Mouse (Mus musculus) embryonic facial prominence, embryonic 10.5 days (tissue): ENCODE measurements around the gene Lpp. TPM values are rescaled to one million over a fixed set of nuclear protein-coding genes. Genes with fewer than 3 reads are reported as not detected.
A peak's percentile ranks its signal among the peaks of the same experiment; 100 is the strongest.

Experiments
- DNase-seq: peaks from one replicate; pipeline ENCODE4 v3.0.0-alpha.2; 2017; ENCODE audit warnings: low spot score
- H3K27ac ChIP-seq: fragments of 300-500 bp; sonication (generic); replicated peaks from 2 replicates; pipeline ENCODE4 v1.5.1; 2016; ENCODE audit warnings: mild to moderate bottlenecking
- H3K27me3 ChIP-seq: fragments of 300-500 bp; sonication (generic); replicated peaks from 2 replicates; pipeline ENCODE4 v1.6.1; 2016; ENCODE audit warnings: low read depth, mild to moderate bottlenecking; ENCODE audit not compliant: poor library complexity, severe bottlenecking
- H3K36me3 ChIP-seq: fragments of 300-500 bp; sonication (generic); replicated peaks from 2 replicates; pipeline ENCODE4 v1.6.1; 2016; ENCODE audit warnings: mild to moderate bottlenecking, moderate library complexity
- H3K4me1 ChIP-seq: fragments of 300-500 bp; sonication (generic); 2 replicates; pipeline ENCODE4 v1.6.1; 2016
- H3K4me3 ChIP-seq: fragments of 300-500 bp; sonication (generic); 2 replicates; pipeline ENCODE4 v1.5.1; 2016; ENCODE audit warnings: mild to moderate bottlenecking, moderate library complexity
- H3K9me3 ChIP-seq: fragments of 300-500 bp; sonication (generic); 2 replicates; pipeline ENCODE4 v1.6.1; 2016; ENCODE audit warnings: mild to moderate bottlenecking
- WGBS: fragments of 180-500 bp; shearing (Covaris S2); methylation state at CpG from one replicate; pipeline ENCODE4 v1.1.7; 2016; 5-methylcytosine and 5-hydroxymethylcytosine counted together
- polyA plus RNA-seq: library from polyadenylated mRNA; unstranded; fragments of >200 nt; fragmentation: Nextera tagmentation; extraction: Ambion mirVana; gene quantifications from 2 replicates; pipeline ENCODE4 v1.2.1, GENCODE M21; 2016

The Lpp gene
- polyA plus RNA-seq, 1 experiment from 2014 or later: 43.5 TPM

GRCm38 (mm10) chr16:24482648-24483047 lies 89.3 kb downstream of the Lpp start:
- Histone ChIP-seq H3K27ac (no peak overlapping the region), H3K4me3 (no peak overlapping the region), H3K9me3 (no peaks in the 10 kb centered on the region; the same call in 1 of the 2 replicates), H3K27me3 (no peaks in the 10 kb centered on the region), H3K4me1 (peaks cover 18% of the 10 kb centered on the region), H3K36me3 (peaks cover 8% of the 10 kb centered on the region; the same call in 1 of the 2 replicates)
- WGBS: 91% methylated on average over 6 of the region's 6 CpGs
- no peak for DNase-seq

GRCm38 (mm10) chr16:24483527-24484101 lies 90.3 kb downstream of the Lpp start:
- Histone ChIP-seq H3K27ac (no peak overlapping the region), H3K9me3 (no peaks in the 10 kb centered on the region; the same call in 1 of the 2 replicates), H3K4me3 (no peak overlapping the region), H3K4me1 (peaks cover 18% of the 10 kb centered on the region), H3K27me3 (no peaks in the 10 kb centered on the region), H3K36me3 (peaks cover 8% of the 10 kb centered on the region; the same call in 1 of the 2 replicates)
- no peak for DNase-seq
- WGBS: 91% methylated on average over 13 of the region's 13 CpGs

GRCm38 (mm10) chr16:24487782-24488241 lies 94.5 kb downstream of the Lpp start:
- Histone ChIP-seq H3K4me1 (peaks cover 46% of the 10 kb centered on the region), H3K27ac (no peak overlapping the region), H3K9me3 (no peaks in the 10 kb centered on the region; the same call in 1 of the 2 replicates), H3K4me3 (no peak overlapping the region), H3K27me3 (no peaks in the 10 kb centered on the region), H3K36me3 (peaks cover 8% of the 10 kb centered on the region; the same call in 1 of the 2 replicates)
- no peak for DNase-seq
- 69% methylated on average over 6 of the region's 6 CpGs for WGBS

GRCm38 (mm10) chr16:24489516-24490285 lies 96.4 kb downstream of the Lpp start:
- H3K9me3 ChIP-seq: no peaks in the 10 kb centered on the region; the same call in 1 of the 2 replicates
- H3K4me1 ChIP-seq: peaks cover 60% of the 10 kb centered on the region
- 80% methylated on average over 8 of the region's 8 CpGs for WGBS
- H3K36me3 ChIP-seq: no peaks in the 10 kb centered on the region
- H3K27me3 ChIP-seq: no peaks in the 10 kb centered on the region
- no peak overlapping the region for H3K4me3 ChIP-seq
- DNase-seq: no peak
- H3K27ac ChIP-seq: peak overlapping the region; percentile 44; the same call in 1 of the 2 replicates

- Histone ChIP-seq H3K9me3 (no peaks in the 10 kb centered on the region), H3K36me3 (no peaks in the 10 kb centered on the region), H3K4me3 (no peak overlapping the region), H3K27ac (peak overlapping the region; percentile 44), H3K27me3 (no peaks in the 10 kb centered on the region), H3K4me1 (peaks cover 68% of the 10 kb centered on the region)
- 59% methylated on average over 18 of the region's 18 CpGs for WGBS
- DNase-seq: peak; percentile 73
Observed at GRCm38 (mm10) chr16:24490751-24491485, 97.6 kb downstream of the Lpp start.

GRCm38 (mm10) chr16:24491486-24491758 lies 98.1 kb downstream of the Lpp start:
- no peak for DNase-seq
- WGBS: 80% methylated on average over 2 of the region's 2 CpGs

GRCm38 (mm10) chr16:24492194-24492940 lies 99.1 kb downstream of the Lpp start:
- Histone ChIP-seq H3K4me1 (peaks cover 68% of the 10 kb centered on the region), H3K27me3 (no peaks in the 10 kb centered on the region), H3K4me3 (no peak overlapping the region), H3K36me3 (no peaks in the 10 kb centered on the region), H3K9me3 (no peaks in the 10 kb centered on the region), H3K27ac (no peak overlapping the region)
- 91% methylated on average over 4 of the region's 4 CpGs for WGBS
- DNase-seq: no peak

More at GRCm38 (mm10) chr16:24491486-24491758, 98.1 kb downstream of the Lpp start:
- Histone ChIP-seq H3K4me1 (peaks cover 68% of the 10 kb centered on the region), H3K27ac (peak overlapping the region; percentile 24; the same call in 1 of the 2 replicates), H3K36me3 (no peaks in the 10 kb centered on the region), H3K4me3 (no peak overlapping the region), H3K27me3 (no peaks in the 10 kb centered on the region), H3K9me3 (no peaks in the 10 kb centered on the region)

- peak; percentile 20 for DNase-seq
- no peaks in the 10 kb centered on the region for H3K27me3 ChIP-seq
- 56% methylated on average over 6 of the region's 6 CpGs for WGBS
- H3K27ac ChIP-seq: no peak overlapping the region
- H3K4me1 ChIP-seq: peaks cover 53% of the 10 kb centered on the region
- H3K36me3 ChIP-seq: no peaks in the 10 kb centered on the region
- no peak overlapping the region for H3K4me3 ChIP-seq
- no peaks in the 10 kb centered on the region for H3K9me3 ChIP-seq
Observed at GRCm38 (mm10) chr16:24494531-24494930, 101.2 kb downstream of the Lpp start.

GRCm38 (mm10) chr16:24495461-24495860 lies 102.2 kb downstream of the Lpp start:
- no peaks in the 10 kb centered on the region for H3K27me3 ChIP-seq
- no peak overlapping the region for H3K27ac ChIP-seq
- H3K4me1 ChIP-seq: peaks cover 44% of the 10 kb centered on the region
- no peak overlapping the region for H3K4me3 ChIP-seq
- WGBS: 89% methylated on average over 4 of the region's 4 CpGs
- no peaks in the 10 kb centered on the region for H3K36me3 ChIP-seq
- DNase-seq: no peak
- H3K9me3 ChIP-seq: no peaks in the 10 kb centered on the region

GRCm38 (mm10) chr16:24496635-24497034 lies 103.3 kb downstream of the Lpp start:
- H3K36me3 ChIP-seq: no peaks in the 10 kb centered on the region
- H3K4me3 ChIP-seq: no peak overlapping the region
- DNase-seq: no peak
- no peak overlapping the region for H3K27ac ChIP-seq
- WGBS: 96% methylated on average over 7 of the region's 7 CpGs
- H3K9me3 ChIP-seq: no peaks in the 10 kb centered on the region
- no peaks in the 10 kb centered on the region for H3K27me3 ChIP-seq
- peaks cover 34% of the 10 kb centered on the region for H3K4me1 ChIP-seq

- Histone ChIP-seq H3K4me3 (no peak overlapping the region), H3K36me3 (no peaks in the 10 kb centered on the region), H3K4me1 (peaks cover 31% of the 10 kb centered on the region), H3K27ac (no peak overlapping the region), H3K9me3 (no peaks in the 10 kb centered on the region), H3K27me3 (no peaks in the 10 kb centered on the region)
- WGBS: 90% methylated on average over 2 of the region's 2 CpGs
- no peak for DNase-seq
Observed at GRCm38 (mm10) chr16:24497413-24497812, 104.1 kb downstream of the Lpp start.

GRCm38 (mm10) chr16:24498103-24498659 lies 104.9 kb downstream of the Lpp start:
- Histone ChIP-seq H3K9me3 (no peaks in the 10 kb centered on the region), H3K27ac (no peak overlapping the region)
- WGBS: 86% methylated on average over 5 of the region's 5 CpGs

More at GRCm38 (mm10) chr16:24498103-24498659, 104.9 kb downstream of the Lpp start:
- no peak for DNase-seq
- Histone ChIP-seq H3K4me1 (peaks cover 25% of the 10 kb centered on the region), H3K4me3 (no peak overlapping the region), H3K27me3 (no peaks in the 10 kb centered on the region), H3K36me3 (no peaks in the 10 kb centered on the region)
